Mouse (Mus musculus) forelimb bud, embryonic 11.5 days (tissue): ENCODE measurements around the gene Ctrb1.
"Not testable (repeated sequence)": the region's sequence is repeated elsewhere in the genome, so short reads cannot be mapped to it uniquely, and the experiment has no call there.

Experiments
- DNase-seq: peaks from one replicate; pipeline ENCODE4 v3.0.0-alpha.2; 2012; ENCODE audit warnings: low read depth, low spot score

Gene Ctrb1

GRCm38 (mm10) chr8:111681153-111681552 is 9.7 kb downstream of the Ctrb1 start:
- DNase-seq = no peak

GRCm38 (mm10) chr8:111680423-111681028 is 10.3 kb downstream of the Ctrb1 start:
- peak; percentile 31 for DNase-seq

- DNase-seq = no peak
These were observed 12.0 kb downstream of the Ctrb1 start for GRCm38 (mm10) chr8:111678848-111679247.

DNA sequence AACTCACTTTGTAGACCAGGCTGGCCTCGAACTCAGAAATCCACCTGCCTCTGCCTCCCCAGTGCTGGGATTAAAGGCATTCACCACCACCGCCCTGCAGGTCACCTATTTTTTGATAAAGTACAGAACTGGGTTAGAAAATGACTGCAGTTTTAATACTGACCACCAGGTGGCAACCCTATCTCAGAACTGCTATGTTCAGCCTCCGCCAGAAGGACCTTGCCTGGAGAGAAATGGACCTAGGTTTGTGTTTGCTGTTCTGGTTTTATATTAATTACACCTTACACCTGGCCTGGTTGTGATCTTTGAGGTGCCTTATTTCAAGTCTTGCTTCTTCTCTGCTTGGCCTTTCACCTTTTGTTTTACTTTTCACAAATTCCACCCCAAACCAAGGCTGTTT is 12.7 kb downstream of the Ctrb1 start:
- DNase-seq = peak; percentile 80

- DNase-seq = no peak
These were observed 14.6 kb downstream of the Ctrb1 start for GRCm38 (mm10) chr8:111676237-111676636.

DNA sequence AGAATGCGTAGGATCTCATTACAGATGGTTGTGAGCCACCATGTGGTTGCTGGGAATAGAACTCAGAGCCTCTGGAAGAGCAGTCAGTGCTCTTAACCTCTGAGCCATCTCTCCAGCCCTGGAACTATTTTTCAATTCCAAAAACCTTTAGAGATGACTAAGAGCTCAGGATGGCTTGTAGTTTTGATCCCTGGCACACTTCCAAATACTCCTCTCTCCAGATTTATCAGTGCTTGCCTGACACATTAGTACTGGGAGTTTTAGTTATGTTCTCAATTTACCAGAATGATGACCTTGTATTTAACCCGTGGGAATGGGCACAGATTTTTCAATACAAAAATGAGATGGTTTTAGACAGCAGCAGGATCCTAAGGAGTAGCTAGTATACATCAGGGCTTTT is 24.1 kb downstream of the Ctrb1 start:
- DNase-seq = no peak

DNA sequence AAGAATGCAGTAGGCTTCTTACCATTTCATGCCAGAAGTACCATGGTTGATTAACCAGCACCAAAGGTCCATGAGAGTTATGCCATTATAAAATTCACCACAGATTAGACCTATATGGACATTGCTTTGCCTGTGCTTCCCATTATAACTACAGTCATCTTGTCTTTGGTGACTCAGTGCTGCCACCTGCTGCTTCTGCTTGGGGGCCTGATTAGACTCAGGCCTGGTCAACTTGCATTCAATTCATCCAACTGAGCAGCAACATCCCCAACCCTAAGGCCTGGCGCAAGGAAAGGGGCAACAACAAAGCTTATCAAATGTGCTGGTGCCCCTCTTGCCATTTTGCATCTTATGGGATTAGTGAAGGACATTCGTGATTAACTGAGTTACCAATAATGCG is 28.3 kb downstream of the Ctrb1 start:
- DNase-seq = peak; percentile 61

GRCm38 (mm10) chr8:111658819-111659423 is 31.9 kb downstream of the Ctrb1 start:
- DNase-seq = no peak

DNA sequence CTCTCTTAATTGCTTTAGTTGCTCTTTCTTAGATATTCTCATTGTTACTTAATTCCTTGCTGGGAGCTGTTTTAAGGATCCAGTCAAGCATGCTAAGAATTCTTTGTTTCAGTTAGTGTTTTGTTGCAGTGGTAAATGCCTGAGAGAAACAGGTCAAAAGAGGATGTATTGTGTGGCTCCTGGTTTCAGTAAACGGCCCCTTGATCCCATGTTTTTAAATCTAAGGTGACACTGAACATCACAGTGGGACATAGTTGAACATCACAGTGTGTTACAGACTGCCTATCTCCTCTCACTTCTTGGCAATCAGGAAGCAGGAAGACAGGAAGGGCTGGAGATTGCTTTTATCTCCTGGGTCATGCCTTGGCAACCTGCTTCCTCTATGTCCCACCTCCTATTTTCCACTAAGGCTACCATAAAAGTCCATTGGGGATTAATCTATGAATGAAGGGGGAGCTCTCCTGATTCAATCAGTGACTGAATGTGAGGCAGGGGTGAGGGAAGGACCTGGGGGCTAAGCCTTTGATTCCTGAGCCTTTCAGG is 33.4 kb downstream of the Ctrb1 start:
- DNase-seq = no peak

DNA sequence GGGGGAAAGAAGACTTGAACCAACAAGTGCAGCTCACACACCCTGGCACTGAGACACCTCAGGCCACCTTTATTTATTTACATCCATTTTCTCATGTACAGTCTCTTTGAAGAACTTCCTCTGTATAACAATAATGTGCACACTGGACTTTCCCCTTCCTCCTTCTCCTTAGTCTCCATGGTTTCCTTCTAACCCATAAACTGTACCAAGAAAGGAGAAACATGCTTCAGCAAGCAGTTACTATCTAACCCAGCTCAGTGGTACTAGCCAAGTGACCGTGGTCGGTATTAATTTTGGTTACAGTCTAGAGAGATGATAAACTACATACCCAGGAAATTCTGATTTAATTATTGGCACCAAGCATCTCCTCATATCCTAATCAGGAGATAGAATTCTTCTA is 37.3 kb downstream of the Ctrb1 start:
- DNase-seq = no peak

DNA sequence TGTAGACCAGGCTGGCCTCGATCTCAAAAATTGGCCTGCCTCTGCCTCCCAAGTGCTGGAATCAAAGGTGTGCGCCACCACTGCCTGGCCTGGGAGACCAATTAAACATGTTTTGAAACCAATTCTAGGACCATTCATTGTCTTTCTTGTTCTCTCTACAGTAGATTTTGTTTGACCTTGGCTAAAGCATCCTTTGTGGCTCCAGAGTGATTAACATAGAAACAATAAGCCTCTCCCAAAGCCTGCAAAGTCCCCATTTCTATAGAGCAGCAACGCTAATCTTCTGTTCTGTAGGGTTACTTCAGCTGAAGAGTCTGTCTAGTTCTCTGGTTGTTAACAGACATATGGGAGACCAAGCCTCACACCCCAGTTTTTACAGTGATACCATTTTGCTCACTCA is 40.2 kb downstream of the Ctrb1 start:
- DNase-seq = no peak

- no peak for DNase-seq
These were observed 42.0 kb downstream of the Ctrb1 start for GRCm38 (mm10) chr8:111648834-111649233.

- DNase-seq = no peak
These were observed 45.1 kb downstream of the Ctrb1 start for GRCm38 (mm10) chr8:111645715-111646114.

GRCm38 (mm10) chr8:111644286-111645051 is 46.3 kb downstream of the Ctrb1 start:
- not testable (repeated sequence) for DNase-seq

DNA sequence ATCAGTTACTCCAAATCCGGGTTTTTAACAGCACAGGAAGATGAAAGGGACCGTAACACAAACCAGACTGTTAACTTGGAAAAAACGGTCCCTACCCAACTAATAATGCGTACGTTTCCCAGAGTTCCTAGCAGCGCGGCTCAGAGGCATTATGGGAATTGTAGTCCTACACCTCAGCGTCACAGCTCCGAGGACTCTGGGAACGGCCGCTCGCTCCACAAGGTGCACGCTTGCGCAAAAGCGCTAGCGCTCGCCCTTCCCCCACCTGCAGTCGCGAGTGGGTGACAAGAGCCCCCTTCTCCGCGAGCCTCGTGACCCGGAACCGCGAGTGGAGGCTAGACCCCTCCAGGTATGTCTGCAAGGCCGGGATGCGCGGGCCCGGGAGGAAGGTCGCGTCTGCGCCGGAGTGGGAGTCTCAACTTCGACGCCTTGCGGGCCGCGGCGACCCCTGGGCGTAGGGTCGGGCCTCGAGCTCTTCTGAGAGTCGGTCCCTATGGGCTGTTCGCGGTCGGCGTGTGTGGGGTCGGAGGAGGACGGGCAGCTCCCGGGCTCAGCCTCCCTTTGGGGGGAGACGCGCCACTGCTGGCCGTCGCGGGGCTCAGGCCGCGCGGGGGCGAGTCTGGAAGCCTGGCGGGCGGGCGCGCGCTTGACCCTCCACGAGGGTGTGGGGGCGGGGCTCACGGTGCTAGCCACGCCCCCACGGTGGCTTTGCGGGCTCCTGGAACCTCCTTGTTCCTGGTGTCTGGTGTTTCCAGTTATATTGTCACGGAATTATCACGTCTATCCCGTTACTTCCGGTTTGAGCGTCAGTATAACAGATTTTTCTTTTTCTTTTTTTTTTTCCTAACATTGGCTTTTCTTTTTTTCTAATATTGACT is 47.3 kb downstream of the Ctrb1 start, which contains the start of gene Zfp1:
TSS of gene Zfp1 (plus strand) at position 138 of the 878 bp plus-strand sequence.
- peak; percentile 96 for DNase-seq

DNA sequence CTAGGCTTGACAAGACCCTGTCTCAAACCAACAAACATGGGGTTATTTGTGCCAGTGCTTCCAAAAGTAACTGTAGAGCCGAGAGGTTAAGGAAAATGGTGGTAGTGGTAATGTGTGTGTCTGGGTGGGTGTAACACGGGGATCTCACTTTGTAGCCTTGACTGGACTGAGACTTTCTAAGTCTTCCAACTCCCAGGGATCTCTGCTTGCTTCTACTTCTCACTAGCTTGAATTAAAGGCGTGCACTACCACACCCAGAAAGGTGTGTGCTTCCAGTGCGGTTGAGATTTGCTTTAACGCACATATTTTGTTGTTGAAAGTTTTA is 47.9 kb downstream of the Ctrb1 start:
- no peak for DNase-seq

GRCm38 (mm10) chr8:111642496-111642895 is 48.3 kb downstream of the Ctrb1 start:
- no peak for DNase-seq

GRCm38 (mm10) chr8:111641064-111641463 is 49.7 kb downstream of the Ctrb1 start:
- no peak for DNase-seq

- DNase-seq = no peak
These were observed 52.7 kb downstream of the Ctrb1 start for GRCm38 (mm10) chr8:111638086-111638485.
